Mouse (Mus musculus) embryonic facial prominence, embryonic 11.5 days (tissue): ENCODE measurements around the gene Spen. TPM values are rescaled to one million over a fixed set of nuclear protein-coding genes. Genes with fewer than 3 reads are reported as not detected.

ENCODE experiments used
- ATAC-seq: fragments of 200-750 bp; cut with Nextera tagmentation; replicated peaks from 2 replicates; pipeline ENCODE4 v1.8.0; 2017; ENCODE audit warnings: low read depth; ENCODE audit not compliant: insufficient number of reproducible peaks, low FRiP score, low TSS enrichment
- DNase-seq: peaks from one replicate; pipeline ENCODE4 v3.0.0-alpha.2; 2015; ENCODE audit warnings: low spot score
- H3K27ac ChIP-seq: fragments of 300-500 bp; sonication (generic); replicated peaks from 2 replicates; pipeline ENCODE4 v1.5.1; 2014; ENCODE audit warnings: mild to moderate bottlenecking, low read depth, low read length, control low read depth
- H3K27me3 ChIP-seq: fragments of 300-500 bp; sonication (generic); 2 replicates; pipeline ENCODE4 v1.6.1; 2014; ENCODE audit warnings: mild to moderate bottlenecking, low read length, moderate library complexity, mixed read lengths; ENCODE audit not compliant: control insufficient read depth, insufficient read depth
- H3K36me3 ChIP-seq: fragments of 300-500 bp; sonication (generic); replicated peaks from 2 replicates; pipeline ENCODE4 v1.6.1; 2014; ENCODE audit warnings: low read depth, mild to moderate bottlenecking, low read length, moderate library complexity, mixed read lengths; ENCODE audit not compliant: control insufficient read depth, insufficient read depth
- H3K4me1 ChIP-seq: fragments of 300-500 bp; sonication (generic); 2 replicates; pipeline ENCODE4 v1.6.1; 2014; ENCODE audit warnings: low read length, mixed read lengths; ENCODE audit not compliant: control insufficient read depth, insufficient read depth
- H3K4me2 ChIP-seq: fragments of 300-500 bp; sonication (generic); 2 replicates; pipeline ENCODE4 v1.6.1; 2014; ENCODE audit warnings: low read depth, mild to moderate bottlenecking, control low read depth, low read length, moderate library complexity
- H3K4me3 ChIP-seq: fragments of 300-500 bp; sonication (generic); 2 replicates; pipeline ENCODE4 v1.5.1; 2014; ENCODE audit warnings: low read depth, low read length, control low read depth
- H3K9ac ChIP-seq: fragments of 300-500 bp; sonication (generic); replicated peaks from 2 replicates; pipeline ENCODE4 v1.6.1; 2014; ENCODE audit warnings: mild to moderate bottlenecking, control low read depth, low read length
- H3K9me3 ChIP-seq: fragments of 300-500 bp; sonication (generic); replicated peaks from 2 replicates; pipeline ENCODE4 v1.6.1; 2016; ENCODE audit warnings: mild to moderate bottlenecking, low read length, inconsistent platforms, mixed read lengths; ENCODE audit not compliant: control insufficient read depth
- WGBS: fragments of 180-500 bp; shearing (Covaris S2); extraction: QIAGEN DNeasy Blood & Tissue Kit; methylation state at CpG from one replicate; pipeline ENCODE4 v1.1.7; 2014; 5-methylcytosine and 5-hydroxymethylcytosine counted together
- polyA plus RNA-seq: library from polyadenylated mRNA; unstranded; fragments of >200 nt; fragmentation: Nextera tagmentation; extraction: Ambion mirVana; gene quantifications from 2 replicates; pipeline ENCODE4 v1.2.1, GENCODE M21; 2014

Spen gene
- polyA plus RNA-seq, 1 experiment from 2014 or later, result 11.0 TPM

DNA sequence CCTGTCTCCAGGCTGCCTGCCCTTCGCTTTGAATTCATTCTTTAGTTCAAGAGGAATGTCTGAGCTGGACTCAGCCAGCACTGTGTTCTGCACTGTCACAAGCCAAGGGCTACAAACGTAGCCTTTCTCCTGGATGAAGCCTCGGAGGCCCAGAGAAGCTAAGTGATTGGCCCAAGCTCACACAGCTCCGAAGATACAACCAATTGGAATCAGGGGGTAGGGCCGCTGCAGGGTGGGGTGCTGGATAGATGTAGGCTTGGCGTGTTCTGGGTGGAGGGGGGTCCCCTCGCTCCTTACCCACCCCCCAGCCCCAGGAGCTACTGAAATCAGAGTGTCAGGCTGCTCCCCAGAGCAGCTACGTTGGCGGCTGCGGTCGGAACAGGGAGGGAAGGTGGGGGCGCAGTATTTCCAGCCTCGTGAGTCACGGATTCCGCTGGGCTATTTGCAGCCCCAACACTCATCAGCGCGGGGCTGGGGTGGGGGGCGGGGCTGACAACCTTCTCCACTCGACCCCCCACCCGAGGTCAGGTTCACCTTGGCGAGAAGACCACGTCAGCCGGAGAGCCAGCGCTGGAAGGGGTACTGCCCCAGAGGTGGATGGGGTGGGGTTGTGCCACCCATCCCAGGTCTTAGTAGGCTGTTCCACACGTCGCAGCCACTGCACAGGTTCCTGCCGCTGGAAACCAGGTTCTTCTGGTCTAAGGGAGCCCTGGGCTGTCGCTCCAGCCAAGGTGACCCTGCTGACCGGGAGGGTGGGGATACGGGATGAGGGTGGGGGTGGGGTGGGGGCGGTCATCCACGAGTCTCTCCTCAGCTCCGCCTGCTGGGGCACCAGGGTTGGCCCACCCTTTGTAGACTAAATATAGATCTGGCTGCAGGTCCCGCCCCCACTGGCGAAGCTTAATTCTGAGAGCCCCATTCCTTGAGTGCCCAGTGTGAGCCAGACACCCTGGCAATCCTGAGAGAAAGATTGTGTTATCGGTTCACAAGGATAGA, 112.6 kb downstream of the Spen start:
- Histone ChIP-seq H3K27me3 (peaks cover 3% of the 10 kb centered on the region; the same call in 1 of the 2 replicates), H3K4me1 (peaks cover 2% of the 10 kb centered on the region; the same call in 1 of the 2 replicates), H3K4me3 (peak overlapping the region; percentile 34), H3K4me2 (peak overlapping the region; percentile 77), H3K9ac (peak overlapping the region; percentile 30; the same call in 1 of the 2 replicates), H3K9me3 (no peaks in the 10 kb centered on the region), H3K27ac (no peak overlapping the region), H3K36me3 (no peaks in the 10 kb centered on the region)
- DNase-seq (peak; percentile 59), ATAC-seq (peak; percentile 83)
- WGBS, result 4% methylated on average over 36 of the region's 36 CpGs

DNA sequence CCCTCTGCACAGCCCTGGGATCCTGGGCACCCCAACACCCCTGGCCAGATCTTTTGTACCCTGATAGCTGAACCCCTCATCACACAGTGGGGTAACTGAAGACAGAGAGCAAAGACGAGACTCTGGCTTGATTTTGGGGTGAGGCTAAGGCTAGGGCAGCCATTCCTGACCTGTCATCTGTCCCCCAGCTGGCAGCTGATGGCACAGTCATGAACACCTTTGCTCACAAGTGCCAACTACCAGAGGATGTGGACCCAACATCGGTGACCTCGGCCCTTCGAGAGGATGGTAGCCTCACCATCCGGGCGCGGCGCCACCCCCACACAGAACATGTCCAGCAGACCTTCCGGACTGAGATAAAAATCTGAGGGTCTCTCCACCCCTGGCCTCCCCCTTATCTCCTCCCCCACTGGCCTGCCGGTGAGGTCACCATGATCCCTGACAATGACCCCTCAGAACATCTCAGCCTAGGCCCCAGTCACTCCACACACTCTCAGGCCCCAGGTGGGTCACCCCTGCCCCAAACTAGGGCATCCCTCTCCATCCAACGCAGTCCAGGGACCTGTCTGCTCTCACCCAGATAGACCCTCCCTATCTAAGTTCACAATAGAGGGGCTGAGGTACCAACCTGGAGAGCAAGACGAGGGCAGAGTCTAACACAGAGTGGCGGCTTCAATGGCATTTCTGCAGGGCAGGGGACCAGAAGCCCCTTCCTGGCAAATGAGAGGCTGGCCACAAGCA, 114.5 kb downstream of the Spen start:
- Histone ChIP-seq H3K27me3 (peaks cover 3% of the 10 kb centered on the region; the same call in 1 of the 2 replicates), H3K9ac (no peak overlapping the region), H3K4me2 (no peak overlapping the region), H3K4me3 (no peak overlapping the region), H3K27ac (no peak overlapping the region), H3K36me3 (no peaks in the 10 kb centered on the region), H3K4me1 (peaks cover 2% of the 10 kb centered on the region; the same call in 1 of the 2 replicates), H3K9me3 (no peaks in the 10 kb centered on the region)
- DNase-seq (no peak), ATAC-seq (no peak)
- 83% methylated on average over 13 of the region's 13 CpGs for WGBS

DNA sequence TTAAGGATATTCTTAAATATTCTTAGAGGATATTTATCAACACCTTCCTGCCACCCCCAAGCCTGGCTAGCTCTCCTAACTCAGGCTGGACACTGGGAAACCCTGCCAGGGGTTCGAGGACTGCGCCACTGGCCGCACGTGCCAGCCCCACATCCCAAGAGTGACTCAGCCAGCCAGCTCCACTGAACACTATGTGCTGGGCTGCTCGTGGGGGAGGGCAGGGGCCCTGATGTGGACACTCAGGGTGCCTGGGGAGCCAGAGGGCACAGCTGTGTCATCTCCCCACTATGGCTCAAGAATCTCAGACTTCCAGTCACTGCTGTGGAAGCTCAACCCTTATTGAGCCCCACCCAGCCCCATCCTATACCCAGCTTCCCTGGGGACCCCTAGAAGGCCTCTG, 115.1 kb downstream of the Spen start:
- H3K9ac ChIP-seq, result no peak overlapping the region
- DNase-seq, result no peak
- no peak overlapping the region for H3K4me3 ChIP-seq
- H3K36me3 ChIP-seq, result no peaks in the 10 kb centered on the region
- ATAC-seq, result no peak
- H3K27ac ChIP-seq, result no peak overlapping the region
- WGBS, result 78% methylated on average over 5 of the region's 5 CpGs
- H3K9me3 ChIP-seq, result no peaks in the 10 kb centered on the region
- H3K27me3 ChIP-seq, result peaks cover 3% of the 10 kb centered on the region; the same call in 1 of the 2 replicates
- H3K4me2 ChIP-seq, result no peak overlapping the region
- H3K4me1 ChIP-seq, result peaks cover 2% of the 10 kb centered on the region; the same call in 1 of the 2 replicates

DNA sequence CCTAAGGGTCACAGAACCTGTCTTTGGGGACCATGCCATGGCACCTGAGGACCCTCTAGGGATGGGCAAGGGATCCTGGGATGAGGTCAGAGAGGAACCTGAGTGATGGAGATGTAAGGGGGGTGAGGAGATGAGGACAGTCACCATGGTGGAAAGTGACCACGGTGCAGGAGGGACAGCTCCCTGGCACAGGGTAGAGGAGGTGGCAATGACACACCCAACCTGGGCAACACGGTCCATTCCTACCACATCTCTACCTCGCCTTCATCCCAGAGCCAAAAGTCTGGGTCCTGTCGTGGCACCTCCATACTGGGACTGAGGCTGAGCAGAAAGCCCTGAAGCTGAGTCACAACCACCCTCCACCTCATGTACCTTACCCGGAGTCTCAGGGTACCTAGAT, 115.6 kb downstream of the Spen start:
- DNase-seq, result no peak
- Histone ChIP-seq H3K27ac (no peak overlapping the region), H3K27me3 (peaks cover 3% of the 10 kb centered on the region; the same call in 1 of the 2 replicates), H3K4me2 (no peak overlapping the region), H3K9me3 (no peaks in the 10 kb centered on the region), H3K9ac (no peak overlapping the region), H3K4me3 (no peak overlapping the region), H3K4me1 (peaks cover 2% of the 10 kb centered on the region; the same call in 1 of the 2 replicates), H3K36me3 (no peaks in the 10 kb centered on the region)
- no peak for ATAC-seq
- WGBS, result 78% methylated on average over 5 of the region's 5 CpGs

DNA sequence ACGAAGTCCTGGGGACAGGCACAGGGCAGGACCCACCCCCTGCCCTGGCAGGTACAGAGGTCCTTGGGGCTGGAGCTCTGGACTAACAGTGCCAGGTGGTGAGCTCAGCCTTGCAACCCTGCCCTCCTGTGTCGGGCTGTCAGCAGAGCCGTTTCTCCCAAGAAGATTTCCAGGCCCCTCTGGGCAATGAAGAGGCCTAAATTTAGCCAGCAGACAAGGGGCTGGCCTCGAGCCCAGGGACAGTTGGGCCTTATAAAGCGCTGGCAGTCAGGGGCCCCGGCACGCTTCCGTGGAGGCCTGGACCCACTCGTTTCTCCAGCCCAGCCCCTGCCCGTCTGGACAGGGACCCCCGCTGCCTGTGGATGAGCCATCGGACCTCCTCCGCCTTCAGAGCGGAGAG, 117.0 kb downstream of the Spen start:
- no peak overlapping the region for H3K4me3 ChIP-seq
- no peak overlapping the region for H3K4me2 ChIP-seq
- H3K36me3 ChIP-seq, result no peaks in the 10 kb centered on the region
- H3K27me3 ChIP-seq, result peaks cover 3% of the 10 kb centered on the region; the same call in 1 of the 2 replicates
- DNase-seq (no peak), ATAC-seq (no peak)
- WGBS, result 77% methylated on average over 14 of the region's 14 CpGs
- no peak overlapping the region for H3K9ac ChIP-seq
- no peaks in the 10 kb centered on the region for H3K9me3 ChIP-seq
- H3K4me1 ChIP-seq, result peaks cover 2% of the 10 kb centered on the region; the same call in 1 of the 2 replicates
- no peak overlapping the region for H3K27ac ChIP-seq

GRCm38 (mm10) chr4:141420886-141421285, 117.5 kb downstream of the Spen start:
- peaks cover 3% of the 10 kb centered on the region; the same call in 1 of the 2 replicates for H3K27me3 ChIP-seq
- H3K4me1 ChIP-seq, result peaks cover under 1% of the 10 kb centered on the region; the same call in 1 of the 2 replicates
- H3K4me3 ChIP-seq, result no peak overlapping the region
- WGBS, result 53% methylated on average over 9 of the region's 9 CpGs
- no peak overlapping the region for H3K9ac ChIP-seq
- H3K4me2 ChIP-seq, result no peak overlapping the region
- H3K27ac ChIP-seq, result no peak overlapping the region
- ATAC-seq, result no peak
- no peaks in the 10 kb centered on the region for H3K36me3 ChIP-seq
- DNase-seq, result no peak
- no peaks in the 10 kb centered on the region for H3K9me3 ChIP-seq

DNA sequence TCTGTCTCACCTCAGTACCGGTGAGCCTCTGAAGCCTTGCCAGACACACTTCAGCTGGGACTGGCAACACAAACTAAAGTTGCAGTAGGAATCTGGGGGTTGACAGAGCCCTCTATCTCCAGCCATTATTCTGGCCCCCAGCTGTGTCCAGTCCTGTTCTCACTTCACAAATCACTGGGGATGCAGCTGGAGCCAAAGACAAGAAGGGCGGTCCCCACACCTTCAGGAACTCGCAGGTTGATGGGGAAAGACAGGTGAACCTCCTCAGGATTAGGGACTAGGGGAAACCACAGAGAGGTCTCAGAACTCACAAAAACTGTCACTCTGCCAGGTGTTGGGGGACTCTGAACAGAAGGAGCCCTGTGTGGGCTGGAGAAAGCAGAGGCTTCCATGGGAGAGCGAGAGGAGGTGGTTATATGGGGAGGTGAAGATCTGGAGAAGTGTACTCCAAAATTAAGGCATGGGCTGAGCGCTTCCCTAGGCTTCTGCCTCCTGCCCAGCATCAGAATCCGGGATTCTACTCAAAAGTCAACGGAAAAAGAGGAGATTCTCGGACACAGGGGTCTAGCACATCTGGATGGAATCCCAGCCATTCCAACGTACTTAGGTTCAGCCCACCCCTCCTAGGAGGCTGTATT, 118.1 kb downstream of the Spen start, which contains the start of gene Hspb7:
Gene Hspb7 (plus strand): TSS at position 588 of the 638 bp plus-strand sequence.
- 59% methylated on average over 9 of the region's 9 CpGs for WGBS
- H3K27ac ChIP-seq, result no peak within 1 kb of the TSS
- H3K9me3 ChIP-seq, result no peaks in the 10 kb centered on the region
- no peak within 1 kb of the TSS for H3K4me3 ChIP-seq
- peaks cover 3% of the 10 kb centered on the region; the same call in 1 of the 2 replicates for H3K27me3 ChIP-seq
- DNase-seq, result no peak
- no peak within 1 kb of the TSS for H3K9ac ChIP-seq
- no peak for ATAC-seq
- no peak within 1 kb of the TSS for H3K4me2 ChIP-seq
- no peaks in the 10 kb centered on the region; the same call in 1 of the 2 replicates for H3K4me1 ChIP-seq
- H3K36me3 ChIP-seq, result no peaks in the 10 kb centered on the region
